Mouse (Mus musculus) forebrain, embryonic 11.5 days (tissue): ENCODE data around the gene Il17ra. TPM values are rescaled to one million over a fixed set of nuclear protein-coding genes. Genes with fewer than 3 reads are reported as not detected.

ENCODE experiments used
- ATAC-seq: fragments of 200-750 bp; cut with Nextera tagmentation; replicated peaks from 2 replicates; pipeline ENCODE4 v1.8.0; 2017; ENCODE audit warnings: moderate TSS enrichment; ENCODE audit not compliant: low FRiP score
- DNase-seq: peaks from one replicate; pipeline ENCODE4 v3.0.0-alpha.2; 2017; ENCODE audit warnings: low spot score
- H3K27ac ChIP-seq: fragments of 300-500 bp; sonication (generic); 2 replicates; pipeline ENCODE4 v1.5.1; 2014; ENCODE audit warnings: low read depth, low read length
- H3K27me3 ChIP-seq: fragments of 300-500 bp; sonication (generic); 2 replicates; pipeline ENCODE4 v1.6.1; 2014; ENCODE audit warnings: mild to moderate bottlenecking, low read length, mixed read lengths; ENCODE audit not compliant: control insufficient read depth, insufficient read depth
- H3K36me3 ChIP-seq: fragments of 300-500 bp; sonication (generic); 2 replicates; pipeline ENCODE4 v1.6.1; 2014; ENCODE audit warnings: mild to moderate bottlenecking, low read length, moderate library complexity, mixed read lengths; ENCODE audit not compliant: control insufficient read depth, insufficient read depth
- H3K4me1 ChIP-seq: fragments of 300-500 bp; sonication (generic); replicated peaks from 2 replicates; pipeline ENCODE4 v1.6.1; 2014; ENCODE audit warnings: low read length, mixed read lengths; ENCODE audit not compliant: control insufficient read depth, insufficient read depth
- H3K4me2 ChIP-seq: fragments of 300-500 bp; sonication (generic); 2 replicates; pipeline ENCODE4 v1.6.1; 2014; ENCODE audit warnings: low read depth, mild to moderate bottlenecking, low read length, moderate library complexity, mixed read lengths; ENCODE audit not compliant: severe bottlenecking
- H3K4me3 ChIP-seq: fragments of 300-500 bp; sonication (generic); 2 replicates; pipeline ENCODE4 v1.5.1; 2014; ENCODE audit warnings: low read depth, low read length
- H3K9ac ChIP-seq: fragments of 300-500 bp; sonication (generic); 2 replicates; pipeline ENCODE4 v1.6.1; 2014; ENCODE audit warnings: low read length
- H3K9me3 ChIP-seq: fragments of 300-500 bp; sonication (generic); 2 replicates; pipeline ENCODE4 v1.6.1; 2016; ENCODE audit warnings: low read length, mixed read lengths; ENCODE audit not compliant: control insufficient read depth
- WGBS: fragments of 180-500 bp; shearing (Covaris S2); extraction: QIAGEN DNeasy Blood & Tissue Kit; methylation state at CpG from one replicate; pipeline ENCODE4 v1.1.7; 2014; 5-methylcytosine and 5-hydroxymethylcytosine counted together
- polyA plus RNA-seq: library from polyadenylated mRNA; unstranded; fragments of >200 nt; fragmentation: Nextera tagmentation; extraction: Ambion mirVana; gene quantifications from 2 replicates; pipeline ENCODE4 v1.2.1, GENCODE M21; 2014

Gene Il17ra
- polyA plus RNA-seq, 1 experiment from 2014 or later: 3.6 TPM

- Histone ChIP-seq H3K4me2 (no peak overlapping the region), H3K9me3 (no peaks in the 10 kb centered on the region), H3K4me1 (no peaks in the 10 kb centered on the region), H3K27me3 (no peaks in the 10 kb centered on the region), H3K9ac (no peak overlapping the region), H3K27ac (no peak overlapping the region), H3K4me3 (no peak overlapping the region), H3K36me3 (no peaks in the 10 kb centered on the region)
- DNase-seq: no peak
- ATAC-seq: no peak
- 70% methylated on average over 4 of the region's 4 CpGs for WGBS
Observed at GRCm38 (mm10) chr6:120505531-120505930, 42.5 kb downstream of the Il17ra start.

DNA sequence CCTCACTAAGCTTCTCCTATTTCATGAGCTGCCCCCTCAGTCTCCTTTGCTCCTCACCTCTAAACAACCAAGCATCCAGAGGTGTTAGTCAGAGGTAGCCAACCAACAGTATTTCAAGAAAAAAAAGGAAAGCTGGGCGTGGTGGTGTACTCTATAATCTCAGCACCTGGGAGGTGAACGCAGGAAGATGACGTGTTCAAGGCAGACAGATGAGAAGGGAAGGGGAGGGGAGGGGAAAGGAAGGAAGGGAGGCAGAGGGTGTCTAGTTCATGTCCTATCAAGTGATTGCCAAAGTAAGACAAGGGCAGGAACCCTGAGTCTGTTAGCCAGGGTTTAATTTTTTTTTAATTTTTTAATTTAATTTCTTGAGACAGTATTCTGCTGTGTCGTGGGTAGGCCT lies 45.6 kb downstream of the Il17ra start:
- Histone ChIP-seq H3K4me2 (no peak overlapping the region), H3K4me1 (no peaks in the 10 kb centered on the region), H3K9me3 (no peaks in the 10 kb centered on the region), H3K4me3 (no peak overlapping the region), H3K36me3 (no peaks in the 10 kb centered on the region), H3K9ac (no peak overlapping the region), H3K27ac (no peak overlapping the region), H3K27me3 (no peaks in the 10 kb centered on the region)
- DNase-seq: no peak
- no peak for ATAC-seq
- 82% methylated on average over 4 of the region's 4 CpGs for WGBS

- Histone ChIP-seq H3K4me1 (no peaks in the 10 kb centered on the region), H3K9me3 (no peaks in the 10 kb centered on the region), H3K36me3 (peaks cover 2% of the 10 kb centered on the region; the same call in 1 of the 2 replicates), H3K27me3 (no peaks in the 10 kb centered on the region), H3K27ac (no peak overlapping the region), H3K9ac (no peak overlapping the region), H3K4me2 (no peak overlapping the region), H3K4me3 (no peak overlapping the region)
- DNase-seq: no peak
- ATAC-seq: no peak
- WGBS: 90% methylated on average over 7 of the region's 7 CpGs
Observed at GRCm38 (mm10) chr6:120509975-120510374, 46.9 kb downstream of the Il17ra start.

DNA sequence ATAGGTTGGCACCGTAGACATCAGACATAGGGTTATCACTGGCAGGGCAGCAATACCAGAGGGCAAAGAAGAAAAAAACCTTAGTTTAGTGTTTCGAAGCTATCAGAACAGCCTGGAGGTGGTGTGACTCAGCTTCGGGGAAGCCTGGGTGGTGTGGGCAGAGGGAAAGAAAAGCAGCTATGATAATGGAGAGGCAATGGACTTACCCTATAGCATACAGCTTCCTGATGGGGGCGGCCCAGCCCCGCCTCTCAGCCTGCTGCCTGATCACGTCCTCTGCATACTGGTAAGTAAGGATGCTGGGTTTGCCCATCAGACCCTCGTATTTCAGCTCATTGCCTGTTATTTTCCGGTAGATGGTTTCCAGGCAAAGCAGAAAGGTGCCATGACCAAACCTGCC lies 47.4 kb downstream of the Il17ra start:
- Histone ChIP-seq H3K4me1 (no peaks in the 10 kb centered on the region), H3K36me3 (peaks cover 2% of the 10 kb centered on the region; the same call in 1 of the 2 replicates), H3K9ac (no peak overlapping the region), H3K27ac (no peak overlapping the region), H3K27me3 (no peaks in the 10 kb centered on the region), H3K4me2 (no peak overlapping the region), H3K4me3 (no peak overlapping the region), H3K9me3 (no peaks in the 10 kb centered on the region)
- ATAC-seq (no peak), DNase-seq (no peak)
- WGBS: 94% methylated on average over 8 of the region's 8 CpGs

- ATAC-seq (no peak), DNase-seq (no peak)
- no peaks in the 10 kb centered on the region for H3K9me3 ChIP-seq
- no peak overlapping the region for H3K9ac ChIP-seq
- H3K4me1 ChIP-seq: no peaks in the 10 kb centered on the region
- peaks cover 2% of the 10 kb centered on the region; the same call in 1 of the 2 replicates for H3K36me3 ChIP-seq
- 92% methylated on average over 6 of the region's 6 CpGs for whole genome bisulfite sequencing
- H3K27me3 ChIP-seq: no peaks in the 10 kb centered on the region
- no peak overlapping the region for H3K4me3 ChIP-seq
- no peak overlapping the region for H3K4me2 ChIP-seq
- no peak overlapping the region for H3K27ac ChIP-seq
Observed at GRCm38 (mm10) chr6:120511212-120511611, 48.2 kb downstream of the Il17ra start.

GRCm38 (mm10) chr6:120516422-120516821 lies 53.4 kb downstream of the Il17ra start:
- no peak overlapping the region for H3K9ac ChIP-seq
- H3K4me1 ChIP-seq: no peaks in the 10 kb centered on the region
- peaks cover 2% of the 10 kb centered on the region; the same call in 1 of the 2 replicates for H3K36me3 ChIP-seq
- H3K27ac ChIP-seq: no peak overlapping the region
- H3K27me3 ChIP-seq: no peaks in the 10 kb centered on the region
- H3K4me2 ChIP-seq: no peak overlapping the region
- H3K4me3 ChIP-seq: no peak overlapping the region
- WGBS: 91% methylated on average over 4 of the region's 4 CpGs
- H3K9me3 ChIP-seq: no peaks in the 10 kb centered on the region
- no peak for ATAC-seq
- DNase-seq: no peak

DNA sequence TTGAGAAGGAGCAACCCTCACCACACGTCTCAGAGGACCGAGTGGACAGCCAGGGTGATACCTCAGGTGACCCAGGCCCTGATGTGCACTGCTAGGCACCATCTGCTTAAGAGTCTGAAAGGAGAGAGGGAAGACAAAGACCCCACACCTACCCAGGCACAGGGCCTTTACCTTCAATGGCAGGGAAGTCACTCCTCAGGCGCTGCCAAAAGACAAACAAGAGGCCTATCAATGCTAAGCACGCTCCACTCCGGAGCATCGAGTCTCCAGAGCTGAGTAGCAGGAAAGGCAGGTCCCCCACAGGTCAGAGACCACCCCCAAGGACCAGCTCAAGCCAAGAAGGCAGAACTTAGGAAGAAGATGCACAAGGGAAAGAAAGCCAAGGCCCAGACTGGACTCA lies 53.8 kb downstream of the Il17ra start:
- no peak overlapping the region for H3K27ac ChIP-seq
- 91% methylated on average over 6 of the region's 6 CpGs for WGBS
- H3K4me2 ChIP-seq: no peak overlapping the region
- no peaks in the 10 kb centered on the region for H3K9me3 ChIP-seq
- no peaks in the 10 kb centered on the region for H3K4me1 ChIP-seq
- no peaks in the 10 kb centered on the region for H3K27me3 ChIP-seq
- DNase-seq (no peak), ATAC-seq (no peak)
- H3K36me3 ChIP-seq: peaks cover 2% of the 10 kb centered on the region; the same call in 1 of the 2 replicates
- H3K9ac ChIP-seq: no peak overlapping the region
- no peak overlapping the region for H3K4me3 ChIP-seq

GRCm38 (mm10) chr6:120517311-120517710 lies 54.3 kb downstream of the Il17ra start:
- Histone ChIP-seq H3K4me1 (no peaks in the 10 kb centered on the region), H3K4me3 (no peak overlapping the region), H3K9me3 (no peaks in the 10 kb centered on the region), H3K27me3 (no peaks in the 10 kb centered on the region), H3K9ac (no peak overlapping the region), H3K4me2 (no peak overlapping the region), H3K27ac (no peak overlapping the region), H3K36me3 (peaks cover 2% of the 10 kb centered on the region; the same call in 1 of the 2 replicates)
- ATAC-seq (no peak), DNase-seq (no peak)
- 86% methylated on average over 5 of the region's 5 CpGs for WGBS

DNA sequence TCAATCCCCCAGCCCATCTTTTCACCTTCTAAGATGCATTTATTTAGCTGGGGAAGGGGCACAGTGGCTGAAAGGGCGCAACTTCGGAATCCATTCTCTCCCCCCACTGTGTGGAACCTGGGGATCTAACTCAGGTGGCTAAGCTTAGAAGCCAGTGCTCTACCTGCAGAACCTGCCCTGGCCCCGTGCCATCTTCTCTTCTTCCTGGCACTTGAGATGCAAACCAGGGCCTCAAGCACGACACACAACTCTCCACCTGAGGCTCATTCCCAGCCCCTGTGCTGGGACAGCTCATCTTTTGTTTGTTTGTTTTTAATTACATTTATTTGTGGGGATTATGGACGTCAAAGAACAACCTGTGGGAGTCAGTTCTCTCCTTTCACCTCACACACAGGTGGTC lies 56.6 kb downstream of the Il17ra start:
- Histone ChIP-seq H3K9ac (no peak overlapping the region), H3K4me1 (no peaks in the 10 kb centered on the region), H3K4me2 (no peak overlapping the region), H3K9me3 (no peaks in the 10 kb centered on the region), H3K27me3 (no peaks in the 10 kb centered on the region), H3K4me3 (no peak overlapping the region), H3K27ac (no peak overlapping the region), H3K36me3 (no peaks in the 10 kb centered on the region; the same call in 1 of the 2 replicates)
- DNase-seq (no peak), ATAC-seq (no peak)
- WGBS: 84% methylated on average over 5 of the region's 5 CpGs
